Mouse (Mus musculus) embryonic facial prominence, embryonic 13.5 days (tissue): ENCODE measurements at regions not wholly inside any gene's neighbourhood (a gene's known extent, or its start where the extent isn't known, plus 50 kb on each side); places are given as distances from the start of the nearest gene placed in this dataset.

ENCODE experiments used
- ATAC-seq: fragments of 200-750 bp; cut with Nextera tagmentation; 2 replicates; pipeline ENCODE4 v1.8.0; 2017; ENCODE audit warnings: low read depth; ENCODE audit not compliant: insufficient number of reproducible peaks, insufficient read depth, low FRiP score, low TSS enrichment
- H3K27ac ChIP-seq: fragments of 300-500 bp; sonication (generic); 2 replicates; pipeline ENCODE4 v1.5.1; 2015; ENCODE audit warnings: moderate library complexity, mild to moderate bottlenecking, inconsistent platforms
- H3K27me3 ChIP-seq: fragments of 300-500 bp; sonication (generic); 2 replicates; pipeline ENCODE4 v1.6.1; 2015; ENCODE audit warnings: mild to moderate bottlenecking, inconsistent platforms
- H3K36me3 ChIP-seq: fragments of 300-500 bp; sonication (generic); 2 replicates; pipeline ENCODE4 v1.6.1; 2015; ENCODE audit warnings: mild to moderate bottlenecking, inconsistent platforms
- H3K4me1 ChIP-seq: fragments of 300-500 bp; sonication (generic); 2 replicates; pipeline ENCODE4 v1.6.1; 2015; ENCODE audit warnings: inconsistent platforms
- H3K4me2 ChIP-seq: fragments of 300-500 bp; sonication (generic); 2 replicates; pipeline ENCODE4 v1.6.1; 2015; ENCODE audit warnings: moderate library complexity, mild to moderate bottlenecking, inconsistent platforms
- H3K4me3 ChIP-seq: fragments of 300-500 bp; sonication (generic); 2 replicates; pipeline ENCODE4 v1.5.1; 2015; ENCODE audit warnings: mild to moderate bottlenecking, inconsistent platforms
- H3K9ac ChIP-seq: fragments of 300-500 bp; sonication (generic); 2 replicates; pipeline ENCODE4 v1.6.1; 2015; ENCODE audit warnings: mild to moderate bottlenecking, inconsistent platforms
- H3K9me3 ChIP-seq: fragments of 300-500 bp; sonication (generic); 2 replicates; pipeline ENCODE4 v1.6.1; 2016; ENCODE audit warnings: inconsistent platforms
- WGBS: fragments of 180-500 bp; shearing (Covaris S2); methylation state at CpG from one replicate; pipeline ENCODE4 v1.1.7; 2015; ENCODE audit warnings: mixed read lengths; 5-methylcytosine and 5-hydroxymethylcytosine counted together

DNA sequence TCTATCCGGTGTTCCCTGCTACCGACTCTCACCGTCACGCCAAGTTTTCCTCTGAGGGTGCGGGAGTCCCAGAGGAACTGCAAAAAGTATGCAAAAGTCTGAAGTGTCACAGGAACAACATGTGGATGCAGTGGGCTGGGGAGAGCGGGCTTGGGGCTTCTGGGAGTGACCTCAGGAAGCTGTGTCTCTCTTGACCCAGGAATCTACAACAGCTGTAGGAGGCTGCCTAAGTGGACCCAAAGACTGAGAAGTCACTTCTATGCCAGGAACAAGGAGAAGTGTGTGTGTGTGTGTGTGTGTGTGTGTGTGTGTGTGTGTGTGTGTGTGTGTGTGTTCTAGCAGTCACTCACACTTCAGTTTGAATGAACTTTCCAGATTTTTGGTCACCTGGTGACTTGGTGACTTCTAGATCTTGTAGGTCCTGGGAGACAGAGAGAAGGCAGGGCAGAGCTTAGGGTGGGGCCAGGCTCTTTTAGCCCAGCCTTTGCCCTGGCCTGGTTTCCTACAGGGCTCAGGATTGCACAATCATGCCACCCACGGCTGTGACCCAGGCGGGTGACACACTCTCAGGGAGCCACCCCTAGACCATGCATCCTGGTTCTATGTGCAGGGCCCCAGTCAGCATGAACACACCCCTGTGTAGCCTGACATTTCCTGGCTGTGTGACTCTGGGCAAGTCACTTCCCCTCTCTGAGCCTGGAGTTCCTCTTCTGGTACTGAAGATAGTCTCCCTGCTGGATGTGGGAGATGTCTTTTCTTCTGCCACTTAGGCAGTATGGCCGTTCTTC is 70.2 kb upstream of the Tmem189 start:
- H3K4me2 ChIP-seq, result no peak overlapping the region
- H3K9ac ChIP-seq, result no peak overlapping the region
- peaks cover 33% of the 10 kb centered on the region for H3K4me1 ChIP-seq
- H3K27ac ChIP-seq, result no peak overlapping the region
- no peaks in the 10 kb centered on the region for H3K9me3 ChIP-seq
- no peak overlapping the region for H3K4me3 ChIP-seq
- no peaks in the 10 kb centered on the region for H3K36me3 ChIP-seq
- 86% methylated on average over 9 of the region's 9 CpGs for WGBS
- no peak for ATAC-seq
- H3K27me3 ChIP-seq, result no peaks in the 10 kb centered on the region

DNA sequence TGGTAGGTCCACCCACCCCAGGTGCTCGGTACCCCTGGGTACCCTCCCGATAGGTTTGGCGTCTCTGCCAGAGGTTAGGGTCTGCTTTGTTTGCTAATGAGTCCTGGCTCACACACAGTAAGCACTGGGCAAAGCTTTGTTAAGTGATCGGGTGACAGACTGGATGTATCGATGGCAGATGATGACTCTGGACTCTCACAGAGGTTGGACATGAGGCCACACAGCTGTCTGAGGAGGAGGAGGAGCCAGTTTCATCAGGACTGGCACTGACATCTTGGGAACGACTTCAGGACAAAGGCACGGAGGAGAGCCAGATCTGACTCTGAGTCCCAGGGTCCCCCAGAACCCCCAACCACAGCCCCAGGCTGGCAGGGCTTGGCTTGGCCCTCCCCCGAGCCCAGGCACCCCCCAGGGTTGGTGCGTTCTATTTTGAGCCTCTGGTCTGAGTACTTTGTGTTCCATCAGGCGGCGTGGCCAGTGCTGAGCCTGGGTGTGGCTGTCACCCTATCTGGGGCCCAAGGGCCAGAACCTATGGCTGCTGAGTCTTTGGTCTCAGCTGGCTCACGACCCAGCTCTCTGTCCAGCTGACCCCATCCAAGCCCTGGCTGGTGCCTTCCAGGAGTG is 67.6 kb upstream of the Tmem189 start:
- Histone ChIP-seq H3K9ac (no peak overlapping the region), H3K9me3 (no peaks in the 10 kb centered on the region), H3K4me1 (peaks cover 38% of the 10 kb centered on the region), H3K27me3 (no peaks in the 10 kb centered on the region), H3K36me3 (no peaks in the 10 kb centered on the region), H3K4me2 (no peak overlapping the region), H3K4me3 (no peak overlapping the region), H3K27ac (no peak overlapping the region)
- WGBS, result 43% methylated on average over 12 of the region's 12 CpGs
- ATAC-seq, result peak; percentile 4; the same call in 1 of the 2 replicates

DNA sequence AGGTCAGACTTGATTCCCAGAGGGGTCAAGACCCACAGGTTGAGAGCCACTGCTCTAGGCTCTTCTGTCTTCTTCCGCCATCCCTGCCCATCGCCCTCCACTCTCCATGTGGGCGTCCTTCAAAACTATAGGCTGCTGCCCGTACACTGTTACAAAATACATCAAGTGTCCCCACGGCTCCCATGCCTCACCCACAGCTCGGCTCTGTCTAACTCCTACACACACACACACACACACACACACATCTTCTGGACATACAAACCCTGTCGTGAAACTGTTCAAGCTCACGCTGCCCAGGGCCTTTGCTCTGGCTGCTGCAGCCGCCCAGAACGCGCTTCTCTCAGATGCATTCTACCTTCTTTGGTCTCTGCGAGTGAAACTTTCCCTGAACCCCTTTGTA is 67.1 kb upstream of the Tmem189 start:
- H3K4me3 ChIP-seq, result no peak overlapping the region
- H3K4me1 ChIP-seq, result peaks cover 35% of the 10 kb centered on the region
- H3K9me3 ChIP-seq, result no peaks in the 10 kb centered on the region
- no peak overlapping the region for H3K27ac ChIP-seq
- H3K27me3 ChIP-seq, result no peaks in the 10 kb centered on the region
- H3K4me2 ChIP-seq, result no peak overlapping the region
- no peak overlapping the region for H3K9ac ChIP-seq
- 82% methylated on average over 12 of the region's 12 CpGs for WGBS
- no peak for ATAC-seq
- no peaks in the 10 kb centered on the region for H3K36me3 ChIP-seq

DNA sequence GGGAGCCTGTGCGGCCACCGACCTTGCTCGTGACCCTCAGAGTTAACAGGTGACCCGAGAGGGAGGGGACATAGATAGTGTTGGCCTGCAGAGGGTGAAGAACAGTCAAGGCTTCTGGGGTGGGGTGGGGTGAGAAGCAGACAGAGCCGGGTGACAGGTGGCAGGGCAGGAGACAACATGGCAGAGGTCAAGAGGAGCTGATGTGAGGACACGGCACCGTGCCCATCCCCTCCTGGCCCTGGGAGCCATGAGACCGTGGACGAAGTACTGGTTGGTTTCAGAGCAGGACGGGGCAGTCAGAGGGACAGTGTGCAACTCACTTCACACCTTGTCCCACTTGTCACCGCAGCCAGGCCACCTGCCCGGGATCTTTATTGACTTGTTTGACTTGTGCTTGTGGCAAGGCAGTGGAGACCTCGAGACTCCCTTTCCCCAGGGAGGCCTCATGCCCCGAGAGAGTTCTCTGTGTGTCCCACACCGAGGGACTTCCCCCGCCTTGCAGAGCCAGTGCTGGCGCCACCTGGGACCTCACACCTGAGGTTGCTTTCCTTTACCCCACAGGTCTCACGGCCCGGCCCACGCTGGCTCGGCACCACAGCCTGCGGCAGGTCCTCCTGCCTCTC is 65.4 kb upstream of the Tmem189 start:
- H3K27me3 ChIP-seq, result no peaks in the 10 kb centered on the region
- peaks cover 25% of the 10 kb centered on the region for H3K4me1 ChIP-seq
- no peak overlapping the region for H3K4me3 ChIP-seq
- H3K36me3 ChIP-seq, result no peaks in the 10 kb centered on the region
- no peaks in the 10 kb centered on the region for H3K9me3 ChIP-seq
- H3K4me2 ChIP-seq, result no peak overlapping the region
- no peak for ATAC-seq
- H3K9ac ChIP-seq, result no peak overlapping the region
- WGBS, result 77% methylated on average over 22 of the region's 22 CpGs
- H3K27ac ChIP-seq, result no peak overlapping the region

DNA sequence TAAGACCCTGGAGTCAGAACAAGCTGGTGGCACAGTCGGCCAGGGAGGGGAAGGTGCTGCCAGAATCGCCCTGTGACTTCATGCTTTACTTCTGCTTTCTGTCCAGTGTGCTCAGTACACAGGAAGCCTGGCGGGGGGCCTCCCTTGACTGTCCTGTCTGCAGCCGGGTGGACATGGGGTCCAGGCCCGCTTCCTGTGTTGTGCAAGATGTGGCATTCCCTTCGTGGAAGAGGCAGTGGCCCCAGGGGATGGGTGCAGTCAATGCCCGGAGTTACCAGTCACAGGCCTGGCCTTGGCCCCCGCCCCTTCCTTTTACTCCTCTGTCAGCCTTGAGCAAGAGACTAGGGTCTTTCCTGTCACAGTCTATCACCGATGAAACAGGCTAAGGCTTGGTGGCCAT is 64.3 kb upstream of the Tmem189 start:
- H3K9ac ChIP-seq, result no peak overlapping the region
- no peaks in the 10 kb centered on the region for H3K36me3 ChIP-seq

DNA sequence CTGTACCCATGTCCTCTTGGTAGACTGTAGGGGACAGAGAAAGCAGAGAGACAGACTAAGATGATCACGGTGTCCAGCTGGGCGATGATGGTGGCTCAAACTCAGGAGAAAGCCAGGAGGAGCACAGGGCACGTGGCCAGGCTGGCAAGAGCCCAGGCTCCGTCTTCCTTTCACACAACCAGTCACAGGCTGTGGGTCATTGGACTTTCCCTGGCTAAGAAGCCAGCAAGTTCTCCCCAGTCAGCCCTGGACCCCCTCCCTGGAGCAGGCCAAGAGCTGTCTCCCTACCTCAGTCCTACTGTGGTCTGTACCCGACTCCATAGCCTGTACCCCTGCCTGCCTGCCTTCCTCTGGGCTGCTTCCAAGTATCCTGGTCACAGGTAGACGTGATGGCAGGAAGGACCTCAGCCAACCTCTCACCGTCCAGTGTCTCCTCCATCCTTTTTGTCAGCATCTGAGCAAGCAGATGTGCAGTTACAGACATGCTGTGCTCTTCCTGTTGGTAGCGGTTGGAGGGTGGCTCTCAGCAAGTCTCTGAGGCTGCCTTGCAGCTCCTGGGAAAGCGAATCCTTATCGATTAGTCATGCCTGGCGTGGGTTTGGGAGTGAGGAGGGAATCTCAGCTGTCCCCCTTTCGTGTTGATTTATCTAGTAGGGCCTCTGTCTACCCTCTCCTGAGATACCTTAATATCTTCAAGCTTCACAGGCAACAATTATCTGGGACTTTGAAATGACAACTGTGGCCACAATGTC is 63.4 kb upstream of the Tmem189 start:
- Histone ChIP-seq H3K9ac (no peak overlapping the region), H3K27ac (no peak overlapping the region), H3K4me3 (no peak overlapping the region), H3K27me3 (no peaks in the 10 kb centered on the region), H3K36me3 (no peaks in the 10 kb centered on the region), H3K4me1 (peaks cover 16% of the 10 kb centered on the region), H3K4me2 (0 out of 2 replicates have a peak overlapping the region, but pooled peaks have one; percentile 5), H3K9me3 (no peaks in the 10 kb centered on the region)
- no peak for ATAC-seq
- WGBS, result 55% methylated on average over 12 of the region's 12 CpGs

More for the DNA sequence above, 64.3 kb upstream of the Tmem189 start:
- Histone ChIP-seq H3K27me3 (no peaks in the 10 kb centered on the region), H3K4me3 (no peak overlapping the region), H3K9me3 (no peaks in the 10 kb centered on the region), H3K4me2 (no peak overlapping the region), H3K27ac (no peak overlapping the region), H3K4me1 (peaks cover 23% of the 10 kb centered on the region)
- 59% methylated on average over 9 of the region's 9 CpGs for WGBS
- no peak for ATAC-seq

DNA sequence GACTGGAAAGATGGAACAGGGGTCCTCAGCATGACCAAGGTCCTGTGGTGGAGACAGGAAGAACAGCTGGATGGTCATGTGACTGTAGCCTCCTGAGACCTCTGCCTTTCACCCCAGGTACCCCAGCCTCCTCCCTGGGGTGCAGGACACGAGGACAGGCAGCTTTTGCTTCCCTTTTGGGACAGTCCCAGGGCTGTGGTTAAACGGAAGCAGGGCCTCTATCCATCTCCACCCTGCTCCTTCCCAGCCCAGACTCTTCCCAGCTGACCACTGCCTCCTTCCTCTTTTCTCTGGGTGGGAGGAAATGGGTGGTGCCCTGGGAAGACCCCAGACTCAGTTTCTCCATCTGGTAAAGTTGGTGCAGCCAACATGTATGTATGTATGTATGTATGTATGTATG is 62.0 kb upstream of the Tmem189 start:
- no peaks in the 10 kb centered on the region for H3K36me3 ChIP-seq
- WGBS, result 58% methylated on average over 2 of the region's 2 CpGs
- no peak overlapping the region for H3K9ac ChIP-seq
- no peaks in the 10 kb centered on the region for H3K27me3 ChIP-seq
- peaks cover 21% of the 10 kb centered on the region for H3K4me1 ChIP-seq
- no peak overlapping the region for H3K27ac ChIP-seq
- no peak overlapping the region for H3K4me2 ChIP-seq
- no peak overlapping the region for H3K4me3 ChIP-seq
- no peaks in the 10 kb centered on the region for H3K9me3 ChIP-seq
- no peak for ATAC-seq

DNA sequence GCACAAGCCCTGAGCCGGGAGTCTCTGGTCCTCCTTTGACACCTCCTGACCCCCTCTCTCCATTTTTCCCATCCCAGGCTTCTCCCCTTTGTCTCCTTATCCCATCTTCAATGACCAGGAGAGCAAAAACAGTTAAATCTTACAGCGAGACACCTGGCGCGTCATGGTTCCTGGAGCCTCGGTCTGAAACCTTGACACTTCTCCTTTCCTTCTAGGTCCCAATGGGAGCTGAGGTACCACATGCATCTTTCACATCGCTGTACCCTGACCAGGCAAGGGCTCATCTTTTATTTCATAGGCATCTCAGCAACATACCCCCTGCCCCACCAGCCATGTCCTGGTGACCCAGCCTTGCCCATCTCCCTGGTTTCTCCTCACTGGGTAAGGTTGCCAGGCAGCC is 58.7 kb upstream of the Tmem189 start:
- Histone ChIP-seq H3K4me1 (peaks cover 45% of the 10 kb centered on the region), H3K9me3 (no peaks in the 10 kb centered on the region), H3K4me2 (no peak overlapping the region), H3K27ac (no peak overlapping the region), H3K9ac (no peak overlapping the region), H3K36me3 (no peaks in the 10 kb centered on the region), H3K4me3 (no peak overlapping the region), H3K27me3 (no peaks in the 10 kb centered on the region)
- 90% methylated on average over 6 of the region's 6 CpGs for WGBS
- ATAC-seq, result no peak

DNA sequence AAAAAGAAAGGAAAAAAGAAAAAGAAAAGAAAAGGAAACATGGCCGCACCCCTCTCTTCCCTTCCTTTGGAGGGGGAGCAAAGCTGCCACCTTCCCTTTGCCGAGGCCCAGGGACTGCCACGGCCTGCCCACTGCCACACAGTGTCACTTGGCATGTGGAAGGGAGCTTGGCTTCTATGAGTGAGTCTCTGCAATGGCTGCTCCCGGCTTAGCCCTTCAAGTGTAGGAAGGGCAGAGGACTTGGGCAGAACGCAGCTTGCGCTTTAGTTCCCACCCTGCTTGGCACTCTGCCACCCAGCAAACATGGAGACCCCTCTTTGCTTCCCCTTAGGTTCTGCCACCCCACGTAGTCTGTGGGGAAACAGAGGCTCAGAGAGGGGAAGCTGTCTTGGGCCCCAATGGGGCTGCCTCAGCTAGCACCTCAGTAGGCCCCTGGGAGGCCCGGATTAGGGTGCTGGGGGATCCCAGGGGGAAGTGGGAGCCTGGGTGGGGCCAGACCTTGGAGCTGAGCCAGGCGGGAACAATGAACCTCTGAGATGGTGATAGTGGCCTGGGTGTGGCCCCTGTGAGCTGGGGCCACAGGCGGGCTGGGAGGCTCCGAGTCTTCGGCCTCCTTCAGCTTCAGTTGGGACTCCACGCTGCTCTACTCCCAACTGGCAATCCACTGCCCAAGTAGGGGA is 57.7 kb upstream of the Tmem189 start:
- Histone ChIP-seq H3K4me1 (peaks cover 39% of the 10 kb centered on the region), H3K27ac (peak overlapping the region; percentile 80), H3K9me3 (no peaks in the 10 kb centered on the region), H3K4me3 (no peak overlapping the region), H3K9ac (peak overlapping the region; percentile 51; the same call in 1 of the 2 replicates), H3K4me2 (no peak overlapping the region), H3K36me3 (no peaks in the 10 kb centered on the region), H3K27me3 (no peaks in the 10 kb centered on the region)
- no peak for ATAC-seq
- WGBS, result 62% methylated on average over 13 of the region's 13 CpGs

DNA sequence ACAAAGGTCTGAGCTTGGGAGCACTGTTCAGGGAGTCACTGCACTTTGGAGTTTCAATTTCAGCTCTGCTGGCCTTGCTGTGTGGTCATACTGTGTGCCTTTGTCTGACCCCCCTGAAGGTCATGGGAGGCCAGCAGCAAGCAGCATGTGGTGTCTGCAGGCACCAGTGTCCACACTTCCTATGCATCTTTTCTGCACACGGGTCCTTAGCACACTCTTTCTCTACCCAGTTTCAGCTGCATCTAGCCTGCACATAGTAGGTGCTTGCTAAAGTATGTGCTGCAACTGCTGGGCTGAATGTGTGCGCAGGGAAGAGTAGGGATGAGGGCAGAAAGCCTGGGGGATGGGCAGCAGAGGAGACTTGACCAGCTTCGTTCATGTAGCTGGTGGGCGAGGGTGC is 56.7 kb upstream of the Tmem189 start:
- Histone ChIP-seq H3K27ac (peak overlapping the region; percentile 80), H3K27me3 (no peaks in the 10 kb centered on the region), H3K4me1 (peaks cover 39% of the 10 kb centered on the region), H3K4me3 (no peak overlapping the region), H3K9me3 (no peaks in the 10 kb centered on the region), H3K9ac (no peak overlapping the region), H3K4me2 (no peak overlapping the region), H3K36me3 (no peaks in the 10 kb centered on the region)
- WGBS, result 88% methylated on average over 4 of the region's 4 CpGs
- no peak for ATAC-seq

DNA sequence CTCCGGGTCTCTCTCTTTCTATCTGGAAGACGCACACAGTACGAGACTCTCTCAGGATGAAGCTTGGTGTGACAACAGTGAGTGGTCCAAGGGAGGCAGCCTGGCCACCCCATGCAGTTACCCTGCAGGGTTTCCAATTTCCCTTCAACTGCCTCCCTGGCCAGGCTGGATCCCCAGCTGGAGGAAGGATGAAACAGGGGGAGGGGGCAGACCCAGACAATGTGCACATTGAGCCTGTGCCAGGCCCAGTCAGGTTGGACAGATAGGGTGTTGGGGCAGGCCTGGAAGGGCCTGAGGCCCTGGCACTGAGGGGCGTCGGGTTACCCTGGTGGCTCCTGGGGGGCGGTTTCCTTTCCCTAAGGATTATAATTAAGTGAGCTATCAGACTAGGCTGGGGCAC is 55.8 kb upstream of the Tmem189 start:
- H3K27ac ChIP-seq, result peak overlapping the region; percentile 57; the same call in 1 of the 2 replicates
- H3K36me3 ChIP-seq, result no peaks in the 10 kb centered on the region
- H3K4me2 ChIP-seq, result no peak overlapping the region
- ATAC-seq, result 0 out of 2 replicates have a peak, but pooled peaks have one; percentile 33
- no peak overlapping the region for H3K9ac ChIP-seq
- H3K27me3 ChIP-seq, result no peaks in the 10 kb centered on the region
- H3K4me3 ChIP-seq, result no peak overlapping the region
- H3K9me3 ChIP-seq, result no peaks in the 10 kb centered on the region
- H3K4me1 ChIP-seq, result peaks cover 45% of the 10 kb centered on the region
- 24% methylated on average over 6 of the region's 6 CpGs for WGBS
